Mouse (Mus musculus): ENCODE measurements around the gene Pax2. TPM values are rescaled to one million over a fixed set of nuclear protein-coding genes. Genes with fewer than 3 reads are reported as not detected.
"Not testable (repeated sequence)": the region's sequence is repeated elsewhere in the genome, so short reads cannot be mapped to it uniquely, and the experiment has no call there.

Gene Pax2
- polyA plus RNA-seq, 1 experiment from 2014 or later, result not detected

- H3K27me3 ChIP-seq, result peaks cover 33% of the 10 kb centered on the region
- H3K4me2 ChIP-seq; H3K4me3 ChIP-seq (replicated peaks); H3K9me3 ChIP-seq (replicated peaks); H3K27ac ChIP-seq (replicated peaks); H3K4me1 ChIP-seq (replicated peaks); H3K36me3 ChIP-seq (replicated peaks); H3K9ac ChIP-seq; ATAC-seq (ENCODE audit: insufficient read depth): not testable (repeated sequence)
- 72% methylated on average over 15 of the region's 15 CpGs for WGBS (ENCODE audit: insufficient replicate concordance)
Measured at GRCm38 (mm10) chr19:44842661-44843060, 86.8 kb downstream of the Pax2 start.

GRCm38 (mm10) chr19:44849465-44849864 lies 93.6 kb downstream of the Pax2 start:
- Histone ChIP-seq H3K4me3 (replicated peaks) (no peak overlapping the region), H3K4me1 (replicated peaks) (no peaks in the 10 kb centered on the region), H3K9me3 (replicated peaks) (no peaks in the 10 kb centered on the region), H3K27ac (replicated peaks) (no peak overlapping the region), H3K4me2 (no peak overlapping the region), H3K27me3 (no peaks in the 10 kb centered on the region), H3K9ac (no peak overlapping the region), H3K36me3 (replicated peaks) (no peaks in the 10 kb centered on the region)
- no peak for ATAC-seq (ENCODE audit: insufficient read depth)
- 74% methylated on average over 12 of the region's 12 CpGs for WGBS (ENCODE audit: insufficient replicate concordance)

GRCm38 (mm10) chr19:44858671-44859070 lies 102.8 kb downstream of the Pax2 start:
- Histone ChIP-seq H3K9me3 (replicated peaks) (no peaks in the 10 kb centered on the region), H3K4me2 (no peak overlapping the region), H3K9ac (no peak overlapping the region), H3K36me3 (replicated peaks) (no peaks in the 10 kb centered on the region), H3K4me3 (replicated peaks) (no peak overlapping the region), H3K27me3 (no peaks in the 10 kb centered on the region), H3K27ac (replicated peaks) (no peak overlapping the region), H3K4me1 (replicated peaks) (no peaks in the 10 kb centered on the region)
- ATAC-seq (ENCODE audit: insufficient read depth), result no peak
- WGBS (ENCODE audit: insufficient replicate concordance), result 70% methylated on average over 1 of the region's 1 CpGs

GRCm38 (mm10) chr19:44868766-44869165 lies 112.9 kb downstream of the Pax2 start:
- WGBS (ENCODE audit: insufficient replicate concordance), result 34% methylated on average over 2 of the region's 2 CpGs
- H3K36me3 ChIP-seq (replicated peaks), result no peaks in the 10 kb centered on the region
- ATAC-seq (ENCODE audit: insufficient read depth), result no peak
- peaks cover 25% of the 10 kb centered on the region for H3K27me3 ChIP-seq
- H3K9ac ChIP-seq, result no peak overlapping the region
- H3K9me3 ChIP-seq (replicated peaks), result no peaks in the 10 kb centered on the region
- no peaks in the 10 kb centered on the region for H3K4me1 ChIP-seq (replicated peaks)
- no peak overlapping the region for H3K4me3 ChIP-seq (replicated peaks)
- H3K4me2 ChIP-seq, result no peak overlapping the region
- no peak overlapping the region for H3K27ac ChIP-seq (replicated peaks)

- H3K9ac ChIP-seq, result no peak overlapping the region
- H3K27ac ChIP-seq (replicated peaks), result no peak overlapping the region
- no peaks in the 10 kb centered on the region for H3K4me1 ChIP-seq (replicated peaks)
- H3K4me3 ChIP-seq (replicated peaks), result no peak overlapping the region
- peaks cover 38% of the 10 kb centered on the region for H3K27me3 ChIP-seq
- WGBS (ENCODE audit: insufficient replicate concordance), result 55% methylated on average over 15 of the region's 15 CpGs
- no peaks in the 10 kb centered on the region for H3K36me3 ChIP-seq (replicated peaks)
- H3K4me2 ChIP-seq, result no peak overlapping the region
- no peak for ATAC-seq (ENCODE audit: insufficient read depth)
- H3K9me3 ChIP-seq (replicated peaks), result no peaks in the 10 kb centered on the region
Measured at GRCm38 (mm10) chr19:44874186-44874898, 118.5 kb downstream of the Pax2 start.

GRCm38 (mm10) chr19:44874928-44875327 lies 119.1 kb downstream of the Pax2 start:
- ATAC-seq (ENCODE audit: insufficient read depth), result no peak
- no peak overlapping the region for H3K9ac ChIP-seq
- no peaks in the 10 kb centered on the region for H3K9me3 ChIP-seq (replicated peaks)
- H3K4me3 ChIP-seq (replicated peaks), result no peak overlapping the region
- no peak overlapping the region for H3K27ac ChIP-seq (replicated peaks)
- no peak overlapping the region for H3K4me2 ChIP-seq
- no peaks in the 10 kb centered on the region for H3K4me1 ChIP-seq (replicated peaks)
- H3K36me3 ChIP-seq (replicated peaks), result no peaks in the 10 kb centered on the region
- peaks cover 40% of the 10 kb centered on the region for H3K27me3 ChIP-seq
- WGBS (ENCODE audit: insufficient replicate concordance), result 17% methylated on average over 6 of the region's 6 CpGs

- H3K9ac ChIP-seq, result no peak overlapping the region
- 47% methylated on average over 1 of the region's 1 CpGs for WGBS (ENCODE audit: insufficient replicate concordance)
- H3K27ac ChIP-seq (replicated peaks), result no peak overlapping the region
- H3K4me3 ChIP-seq (replicated peaks), result no peak overlapping the region
- no peaks in the 10 kb centered on the region for H3K4me1 ChIP-seq (replicated peaks)
- ATAC-seq (ENCODE audit: insufficient read depth), result no peak
- no peaks in the 10 kb centered on the region for H3K9me3 ChIP-seq (replicated peaks)
- H3K4me2 ChIP-seq, result no peak overlapping the region
- H3K27me3 ChIP-seq, result peaks cover 44% of the 10 kb centered on the region
- H3K36me3 ChIP-seq (replicated peaks), result no peaks in the 10 kb centered on the region
Measured at GRCm38 (mm10) chr19:44875718-44876117, 119.9 kb downstream of the Pax2 start.

GRCm38 (mm10) chr19:44876529-44876928 lies 120.7 kb downstream of the Pax2 start:
- WGBS (ENCODE audit: insufficient replicate concordance), result 64% methylated on average over 7 of the region's 7 CpGs
- peaks cover 49% of the 10 kb centered on the region for H3K27me3 ChIP-seq

GRCm38 (mm10) chr19:44882552-44883024 lies 126.7 kb downstream of the Pax2 start:
- Histone ChIP-seq H3K9ac (no peak overlapping the region), H3K4me3 (replicated peaks) (0 out of 2 replicates have a peak overlapping the region, but pooled peaks have one; percentile 15), H3K4me2 (peak overlapping the region; percentile 39), H3K9me3 (replicated peaks) (no peaks in the 10 kb centered on the region), H3K4me1 (replicated peaks) (peaks cover 4% of the 10 kb centered on the region; the same call in 1 of the 2 replicates), H3K27me3 (peaks cover 85% of the 10 kb centered on the region), H3K36me3 (replicated peaks) (no peaks in the 10 kb centered on the region), H3K27ac (replicated peaks) (no peak overlapping the region)
- ATAC-seq (ENCODE audit: insufficient read depth), result no peak
- WGBS (ENCODE audit: insufficient replicate concordance), result 3% methylated on average over 31 of the region's 31 CpGs

More at GRCm38 (mm10) chr19:44876529-44876928, 120.7 kb downstream of the Pax2 start:
- no peak overlapping the region for H3K4me3 ChIP-seq (replicated peaks)
- H3K9ac ChIP-seq, result no peak overlapping the region
- ATAC-seq (ENCODE audit: insufficient read depth), result no peak
- no peaks in the 10 kb centered on the region for H3K4me1 ChIP-seq (replicated peaks)
- H3K27ac ChIP-seq (replicated peaks), result no peak overlapping the region
- no peak overlapping the region for H3K4me2 ChIP-seq
- no peaks in the 10 kb centered on the region for H3K9me3 ChIP-seq (replicated peaks)
- H3K36me3 ChIP-seq (replicated peaks), result no peaks in the 10 kb centered on the region

GRCm38 (mm10) chr19:44884331-44884730 lies 128.5 kb downstream of the Pax2 start:
- Histone ChIP-seq H3K9me3 (replicated peaks) (no peaks in the 10 kb centered on the region), H3K4me3 (replicated peaks) (no peak overlapping the region), H3K27me3 (peaks cover 85% of the 10 kb centered on the region), H3K27ac (replicated peaks) (no peak overlapping the region), H3K4me2 (no peak overlapping the region), H3K4me1 (replicated peaks) (peaks cover 4% of the 10 kb centered on the region; the same call in 1 of the 2 replicates), H3K9ac (no peak overlapping the region), H3K36me3 (replicated peaks) (no peaks in the 10 kb centered on the region)
- ATAC-seq (ENCODE audit: insufficient read depth), result no peak
- 28% methylated on average over 3 of the region's 3 CpGs for WGBS (ENCODE audit: insufficient replicate concordance)

- no peak for ATAC-seq (ENCODE audit: insufficient read depth)
- Histone ChIP-seq H3K4me2 (no peak overlapping the region), H3K4me3 (replicated peaks) (no peak overlapping the region), H3K9me3 (replicated peaks) (no peaks in the 10 kb centered on the region), H3K4me1 (replicated peaks) (peaks cover 4% of the 10 kb centered on the region; the same call in 1 of the 2 replicates), H3K27ac (replicated peaks) (no peak overlapping the region), H3K9ac (no peak overlapping the region), H3K36me3 (replicated peaks) (no peaks in the 10 kb centered on the region), H3K27me3 (peaks cover 75% of the 10 kb centered on the region)
- 30% methylated on average over 3 of the region's 3 CpGs for WGBS (ENCODE audit: insufficient replicate concordance)
Measured at GRCm38 (mm10) chr19:44886475-44886874, 130.6 kb downstream of the Pax2 start.
